Mouse (Mus musculus) heart, postnatal 10 days (tissue): ENCODE measurements around the gene Gpr4. TPM values are rescaled to one million over a fixed set of nuclear protein-coding genes. Genes with fewer than 3 reads are reported as not detected.

Source experiments
- DNase-seq, 2 experiments: peaks; one replicate each; pipeline ENCODE4 v3.0.0; 2021
- intact Hi-C: fragments of 180-260 bp; cut with DNase I; formaldehyde crosslinking; loops from one replicate; pipeline ENCODE4 v1.15.1; 2025
- total RNA-seq, 2 experiments: library from RNA; stranded (reverse); gene quantifications; 2 replicates each; pipeline ENCODE4 v1.2.3; 2021

Gene Gpr4
- total RNA-seq, 2 experiments from 2014 or later: 11.4 to 11.8 TPM

DNA sequence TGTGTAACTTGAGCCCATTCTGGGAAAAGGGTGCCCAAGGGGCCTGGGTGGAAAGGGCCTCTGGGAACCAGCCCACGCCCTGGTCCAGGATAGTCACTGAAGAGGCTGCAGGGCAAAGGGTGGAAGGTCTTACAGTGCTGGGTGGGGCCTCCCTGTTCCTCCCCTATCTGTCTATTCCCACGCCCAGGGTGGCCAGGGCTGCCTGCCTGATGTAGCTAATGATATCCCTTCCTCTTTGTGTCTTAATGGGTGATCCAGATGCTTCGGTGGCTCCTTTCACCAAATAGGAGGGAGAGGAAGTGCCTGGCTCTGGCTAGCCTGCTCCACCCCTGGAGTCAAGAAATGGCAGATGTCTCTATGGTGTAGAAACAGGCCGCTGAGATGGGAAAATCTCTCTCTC is 12.6 kb downstream of the Gpr4 start:
- intact Hi-C loops: no loop called here
- no peak for DNase-seq

DNA sequence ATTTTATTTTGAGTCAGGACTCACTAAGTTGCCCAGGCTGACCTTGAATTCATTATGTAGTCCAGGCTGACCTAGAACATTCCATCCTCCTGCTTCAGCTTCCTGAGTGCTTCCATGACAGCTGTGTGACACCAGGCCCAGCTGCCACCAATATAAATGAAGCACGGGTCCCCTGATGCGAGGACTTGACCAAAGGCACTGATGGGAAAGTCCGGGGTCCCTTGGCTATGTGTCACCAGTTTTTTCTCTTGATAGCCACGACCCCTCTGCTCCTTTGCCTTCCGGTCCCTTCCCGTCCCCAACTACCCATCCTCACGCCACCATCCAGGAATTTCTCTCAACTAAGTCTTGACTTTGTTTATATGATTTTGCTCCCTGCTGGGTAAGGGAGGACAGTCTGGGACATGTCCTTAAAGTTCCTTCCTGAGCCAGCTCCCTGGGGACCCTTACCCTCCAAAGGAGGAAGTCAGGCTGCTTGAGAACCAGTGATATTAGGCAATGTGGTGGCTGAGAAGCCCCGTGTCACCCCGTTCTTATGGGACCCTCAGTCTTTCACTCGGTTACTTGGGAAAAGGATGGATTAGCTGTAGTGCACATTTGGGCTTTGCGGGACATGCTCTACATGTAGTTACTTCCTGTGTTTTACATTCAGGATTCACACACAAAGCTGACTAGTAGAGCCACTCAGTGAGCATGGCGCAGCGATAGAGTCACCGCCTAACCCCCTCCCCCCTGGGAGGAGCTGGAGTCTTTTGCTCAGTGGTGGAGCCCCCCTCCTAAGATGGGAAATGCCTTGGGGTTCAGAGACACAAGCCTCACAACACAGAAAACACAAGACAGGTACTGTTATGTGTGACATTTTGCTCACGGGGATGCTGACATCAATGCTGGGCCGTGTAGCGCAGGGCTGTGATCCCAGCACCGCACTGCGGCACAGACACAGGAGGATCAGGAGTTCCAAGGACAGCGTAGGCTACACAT is 14.8 kb downstream of the Gpr4 start:
- intact Hi-C loops: loop anchor here (2.0 kb wide), 1 partner anchor 14 kb away; the partner anchor contains the start of gene Gpr4
- peak; percentile 50 to 63 for DNase-seq

DNA sequence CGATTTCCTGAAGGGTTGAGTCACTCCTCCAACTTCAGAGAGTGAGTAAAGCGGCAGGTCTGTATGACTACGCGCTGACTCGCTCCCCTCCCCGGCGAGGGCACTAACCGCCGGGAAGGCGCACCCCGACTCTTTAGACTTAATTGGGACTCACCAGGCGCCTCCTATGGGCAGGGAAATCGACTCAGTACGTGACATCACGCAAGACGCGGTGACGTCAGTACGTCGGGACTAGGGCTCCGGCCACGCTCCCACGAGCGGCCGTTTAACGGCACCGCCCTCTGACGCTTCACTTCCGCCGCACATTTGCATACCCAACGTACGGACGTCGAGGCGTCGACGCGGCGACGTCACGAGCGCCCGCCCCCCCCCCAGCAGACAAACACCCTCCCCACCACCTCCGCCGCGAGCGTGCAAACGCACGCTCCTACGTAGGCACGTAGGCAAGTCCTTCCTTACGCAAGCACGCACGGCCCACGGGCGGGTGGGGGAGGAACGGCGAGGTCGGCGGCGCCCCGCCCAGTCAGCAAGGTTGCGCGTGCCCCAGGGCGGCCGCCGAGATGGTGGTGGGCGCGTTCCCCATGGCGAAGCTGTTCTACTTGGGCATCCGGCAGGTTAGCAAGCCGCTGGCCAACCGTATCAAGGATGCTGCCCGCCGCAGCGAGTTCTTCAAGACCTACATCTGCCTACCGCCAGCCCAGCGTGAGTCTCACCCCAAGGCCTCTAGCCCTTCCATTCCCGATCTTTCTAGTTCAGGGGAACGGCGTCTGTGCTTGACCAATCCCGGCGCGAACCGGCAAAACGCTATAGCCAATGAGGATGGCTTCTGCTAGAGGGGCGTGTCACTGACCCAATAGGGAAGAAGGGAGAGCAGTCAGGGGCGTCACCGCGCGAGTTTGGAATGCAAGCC is 15.8 kb downstream of the Gpr4 start, which contains the start of gene Opa3:
TSS of gene Opa3 (plus strand) at position 452 of the 910 bp plus-strand sequence.
- intact Hi-C loops: loop anchor here (2.0 kb wide), 1 partner anchor 15 kb away; the partner anchor contains the start of gene Gpr4
- peak; percentile 99 to 100 for DNase-seq

DNA sequence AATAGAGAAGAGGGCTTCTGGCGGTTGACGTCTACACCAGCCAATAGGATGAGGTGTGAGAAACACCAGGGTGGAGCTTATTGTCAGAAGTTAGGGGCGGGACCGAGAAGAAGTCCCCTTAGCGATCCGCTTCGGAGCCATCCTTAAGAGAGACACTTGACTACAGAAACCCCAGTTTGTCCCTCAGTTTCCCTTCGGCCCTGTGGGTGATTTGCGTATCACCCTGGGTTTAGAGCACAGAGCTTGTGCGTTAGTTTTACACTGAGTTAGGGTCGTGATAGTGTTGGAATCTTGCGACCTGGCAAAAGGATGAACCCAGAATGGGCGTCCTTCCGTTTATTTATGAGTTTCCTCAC is 16.4 kb downstream of the Gpr4 start:
- no peak for DNase-seq
- intact Hi-C loops: no loop called here

DNA sequence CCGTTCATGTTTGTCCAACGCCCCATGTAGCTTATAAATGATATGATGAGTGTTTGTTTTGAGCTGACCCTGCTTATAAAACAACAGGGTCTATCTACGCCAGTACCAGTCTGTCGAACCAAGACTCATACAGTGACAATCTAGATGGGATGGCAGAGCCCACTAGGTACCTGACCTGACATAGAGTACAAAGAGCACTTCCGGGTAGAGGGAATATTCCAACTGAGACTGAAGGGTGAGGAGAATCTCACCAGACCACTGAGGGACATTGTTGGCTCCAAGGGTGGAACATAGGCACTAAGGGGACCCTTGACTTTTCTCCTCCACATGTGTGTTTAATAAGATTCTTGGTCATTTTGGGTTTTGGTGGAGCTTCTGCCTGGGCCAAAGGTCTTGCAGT is 17.1 kb downstream of the Gpr4 start:
- DNase-seq: no peak
- intact Hi-C loops: no loop called here

DNA sequence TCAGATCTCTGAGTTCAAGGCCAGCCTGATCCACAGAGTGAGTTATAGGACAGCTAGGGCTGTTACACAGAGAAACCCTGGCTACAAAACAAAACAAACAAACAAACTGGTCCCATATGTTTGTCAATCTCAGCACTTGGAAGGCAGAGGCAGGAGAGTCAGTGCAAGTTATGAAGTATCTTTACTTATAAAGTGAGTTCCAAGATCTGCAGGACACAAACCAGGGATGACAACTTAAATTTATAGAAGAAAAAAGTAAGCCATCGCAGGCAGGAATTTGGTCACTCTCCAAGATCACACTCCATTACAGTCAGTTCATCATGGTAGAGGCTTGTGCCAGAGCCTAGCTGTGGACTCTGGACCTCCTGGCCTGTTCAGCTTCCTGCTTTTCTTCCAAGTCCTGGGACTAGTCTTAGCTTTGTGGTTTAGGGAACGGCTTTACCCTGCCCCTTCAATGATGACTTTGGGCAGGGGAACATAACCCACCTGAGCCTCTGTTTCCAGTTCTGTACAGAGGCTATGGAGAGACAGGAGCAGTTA is 17.8 kb downstream of the Gpr4 start:
- intact Hi-C loops: no loop called here

DNA sequence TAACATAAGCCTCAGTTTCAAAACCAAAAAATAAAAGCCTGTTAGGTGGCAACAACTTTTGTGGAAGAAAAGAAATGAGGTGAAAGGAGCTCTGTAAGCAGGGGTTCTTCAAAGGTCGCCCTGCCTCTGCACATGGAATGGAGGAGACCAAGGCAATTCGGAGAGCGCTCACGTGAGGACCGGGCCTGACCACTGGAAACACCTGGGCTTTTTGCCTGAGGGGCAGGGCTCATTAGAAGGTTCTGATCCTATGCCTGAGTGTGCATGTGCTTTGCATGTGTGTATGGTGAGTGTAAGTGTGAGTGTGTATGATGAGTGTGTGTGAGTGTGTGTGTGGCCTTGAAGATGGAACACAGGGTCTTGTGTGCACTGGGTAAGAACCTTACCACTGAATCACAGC is 18.6 kb downstream of the Gpr4 start:
- intact Hi-C loops: no loop called here

More for the DNA sequence above, 17.8 kb downstream of the Gpr4 start:
- DNase-seq: no peak

DNA sequence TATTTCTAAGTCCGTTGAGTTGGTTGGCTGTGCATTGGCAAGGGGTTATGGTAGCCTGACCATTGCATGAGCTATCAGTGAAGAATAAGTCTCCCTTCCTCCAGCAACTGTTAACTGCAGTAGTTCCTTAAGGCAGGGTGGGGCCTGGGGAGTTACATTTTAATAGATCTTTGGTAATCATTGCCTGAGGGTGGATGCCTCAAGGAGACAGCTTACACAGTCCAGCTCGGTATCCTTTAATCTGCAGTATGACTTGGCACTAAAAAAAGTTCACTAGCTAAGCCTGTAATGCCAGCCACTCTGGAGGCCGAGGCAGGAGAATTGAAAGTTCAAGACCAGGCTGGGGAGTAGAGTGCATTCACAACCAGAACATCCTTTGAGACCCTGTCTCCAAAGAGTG is 19.5 kb downstream of the Gpr4 start:
- intact Hi-C loops: no loop called here

More for the DNA sequence above, 18.6 kb downstream of the Gpr4 start:
- no peak for DNase-seq

DNA sequence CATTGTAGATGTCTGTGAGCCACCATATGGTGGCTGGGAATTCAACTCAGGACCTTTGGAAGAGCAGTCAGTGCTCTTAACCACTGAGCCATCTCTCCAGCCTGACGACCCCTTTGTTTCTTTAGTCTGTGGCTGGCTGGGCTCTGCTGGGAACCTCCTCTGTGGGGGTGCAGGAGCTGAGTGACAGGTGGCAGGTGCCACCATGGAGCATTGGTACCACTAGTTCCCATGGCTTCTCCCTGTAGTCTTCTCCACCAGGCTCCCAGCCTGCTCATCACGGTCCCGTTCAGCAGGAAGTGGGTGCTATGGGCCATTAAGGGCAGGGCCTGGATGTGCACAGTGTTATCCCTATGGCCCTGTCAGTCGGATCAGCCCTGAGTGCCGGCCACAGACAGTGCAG is 22.3 kb downstream of the Gpr4 start:
- intact Hi-C loops: loop anchor here (5.0 kb wide), 1 partner anchor 108 kb away; the partner anchor contains the start of gene Ercc1
- no peak for DNase-seq

More for the DNA sequence above, 19.5 kb downstream of the Gpr4 start:
- DNase-seq: no peak

DNA sequence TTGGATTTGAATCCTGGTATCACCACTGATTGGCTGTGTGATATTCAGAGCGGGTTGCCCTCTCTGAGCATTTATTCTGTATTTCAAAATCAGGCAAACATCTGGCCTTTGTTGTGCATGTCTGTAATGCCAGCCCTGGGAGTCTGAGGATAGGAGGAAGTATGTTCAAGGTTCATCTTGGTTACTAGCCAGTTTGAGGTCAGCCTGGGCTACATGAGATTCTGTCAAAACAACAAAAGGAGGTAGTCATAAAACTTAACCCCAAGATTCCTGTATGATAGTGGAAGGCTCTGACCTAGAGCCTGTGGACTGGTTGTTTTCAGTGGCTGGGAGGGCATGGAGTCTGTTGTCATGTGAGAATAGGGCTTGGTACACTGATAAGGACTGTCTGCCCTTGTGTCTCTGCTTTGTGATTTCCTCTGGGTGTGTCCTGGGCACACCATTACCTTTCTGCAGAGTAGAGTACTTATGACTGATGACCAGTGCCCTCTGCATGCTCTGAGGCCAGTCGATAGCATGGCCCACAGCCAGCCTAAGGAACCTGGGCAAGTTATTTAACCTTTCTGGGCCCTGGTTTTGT is 22.8 kb downstream of the Gpr4 start:
- DNase-seq: no peak
- intact Hi-C loops: loop anchor here (5.0 kb wide), 1 partner anchor 107 kb away; the partner anchor contains the start of gene Ercc1

DNA sequence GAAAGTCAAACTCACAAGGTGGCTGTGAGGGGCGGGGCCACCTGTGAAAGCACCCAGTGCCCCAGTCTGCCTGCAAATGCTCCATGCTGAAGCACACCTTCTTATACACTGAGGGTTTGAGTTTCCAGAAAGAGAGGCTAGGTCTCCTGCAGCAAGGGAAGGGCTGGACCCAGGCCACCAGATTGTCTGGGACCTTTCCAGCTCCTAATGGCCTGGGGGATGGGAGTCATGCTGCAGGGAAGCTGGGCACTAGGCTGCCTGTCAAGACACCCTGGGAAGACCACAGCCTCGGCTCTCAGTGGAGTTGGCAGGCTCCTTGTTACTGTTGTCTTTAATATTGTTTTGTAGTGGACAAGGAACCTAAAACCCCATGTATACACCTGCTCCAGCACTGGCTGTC is 24.1 kb downstream of the Gpr4 start:
- intact Hi-C loops: loop anchor here (5.0 kb wide), 1 partner anchor 106 kb away; the partner anchor contains the start of gene Ercc1

DNA sequence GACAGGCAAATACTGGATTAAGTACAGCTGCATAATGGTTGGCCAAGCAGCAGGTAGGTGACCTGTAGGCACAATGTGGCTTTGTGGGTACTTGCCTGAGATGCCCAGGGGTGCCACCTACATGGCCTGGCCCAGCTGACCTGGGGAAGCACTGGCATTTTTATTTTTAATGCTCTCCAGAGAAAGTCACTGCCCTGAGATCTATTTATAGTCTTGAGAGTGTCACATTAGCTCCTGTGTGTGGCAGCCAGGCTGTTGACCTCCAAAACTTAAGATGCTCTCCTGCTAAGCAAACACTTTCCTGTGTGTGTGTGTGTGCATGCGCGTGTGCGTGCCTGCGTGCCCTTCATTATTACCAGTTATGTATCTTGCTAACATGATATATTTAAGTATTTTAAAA is 26.0 kb downstream of the Gpr4 start:
- DNase-seq: peak in 1 of 2 experiments; percentile 56
- intact Hi-C loops: loop anchor here (2.0 to 5.0 kb wide), 2 partner anchors 42 to 104 kb away; partner anchors contain the start of genes Ercc1 and Ppm1n

More for the DNA sequence above, 24.1 kb downstream of the Gpr4 start:
- peak; percentile 67 to 78 for DNase-seq

DNA sequence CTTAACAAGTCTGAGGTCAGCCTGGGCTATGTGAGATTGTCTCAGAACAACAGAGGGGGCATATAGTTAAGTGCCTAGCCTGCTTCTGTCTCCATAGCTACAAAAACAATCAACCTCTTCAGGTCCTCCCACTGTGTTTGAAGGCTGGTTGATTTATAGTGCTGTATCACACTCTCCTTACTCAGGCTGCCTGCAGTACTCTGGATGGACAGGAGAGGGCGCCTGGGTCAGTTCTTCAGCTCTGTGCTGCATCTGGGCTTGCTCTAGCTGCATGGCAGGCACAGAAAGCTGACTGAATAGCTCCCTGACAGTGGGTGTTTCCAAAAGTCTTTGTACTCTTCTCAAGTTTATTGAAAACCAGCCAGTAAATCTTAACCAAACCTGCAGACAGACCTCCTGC is 27.1 kb downstream of the Gpr4 start:
- intact Hi-C loops: loop anchor here (1.0 to 5.0 kb wide), 3 partner anchors 37 to 103 kb away; partner anchors contain the start of genes Ercc1 and Ppm1n
- DNase-seq: peak; percentile 93 to 96

DNA sequence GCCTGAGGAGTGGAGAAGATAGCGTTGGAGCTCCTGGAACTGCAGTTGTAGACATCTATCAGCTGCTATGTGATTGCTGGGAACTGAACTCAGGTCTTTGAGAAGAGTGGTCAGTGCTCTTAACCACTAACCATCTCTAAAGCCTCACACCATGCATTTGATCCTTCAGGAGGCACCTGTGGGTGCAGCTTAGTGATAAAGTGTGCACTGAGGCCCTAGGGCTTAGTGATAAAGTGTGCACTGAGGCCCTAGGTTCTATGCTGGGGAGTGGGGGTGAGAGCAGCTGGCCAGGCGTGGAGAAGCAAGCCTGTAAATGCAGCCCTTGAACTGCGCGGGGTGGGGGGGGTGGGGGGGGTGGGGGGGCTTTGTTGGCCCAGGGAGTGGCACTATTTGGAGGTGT is 27.6 kb downstream of the Gpr4 start:
- no peak for DNase-seq
- intact Hi-C loops: loop anchor here (1.0 to 5.0 kb wide), 3 partner anchors 36 to 102 kb away; partner anchors contain the start of genes Ercc1 and Ppm1n

DNA sequence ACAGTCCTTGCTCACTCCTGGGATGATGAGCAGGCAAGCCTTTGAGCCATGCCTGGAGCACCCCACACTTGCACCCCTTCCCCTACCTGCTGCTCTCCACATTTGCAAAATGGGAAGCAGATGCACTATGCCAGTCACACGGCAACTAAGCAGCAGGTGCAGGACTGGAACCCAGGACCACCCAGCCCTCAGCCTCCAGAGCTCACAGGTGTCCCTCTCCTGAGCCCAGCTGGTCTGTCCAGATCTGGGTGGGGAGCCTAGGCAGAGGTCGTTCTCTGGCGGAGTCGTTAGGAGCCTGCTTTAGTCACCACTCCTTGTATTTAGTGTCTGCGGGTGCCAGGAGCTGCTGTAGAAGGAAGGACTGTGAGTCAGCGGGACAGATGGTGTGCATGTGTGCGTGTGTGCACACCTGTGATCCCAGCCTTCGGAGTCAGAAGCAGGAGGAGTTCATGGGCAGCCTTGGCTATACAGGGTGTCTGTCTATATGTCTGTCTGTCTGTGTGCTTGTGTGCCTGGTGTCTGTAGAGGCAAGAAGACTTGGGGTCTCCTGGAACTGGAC is 28.6 kb downstream of the Gpr4 start:
- DNase-seq: no peak
- intact Hi-C loops: no loop called here

DNA sequence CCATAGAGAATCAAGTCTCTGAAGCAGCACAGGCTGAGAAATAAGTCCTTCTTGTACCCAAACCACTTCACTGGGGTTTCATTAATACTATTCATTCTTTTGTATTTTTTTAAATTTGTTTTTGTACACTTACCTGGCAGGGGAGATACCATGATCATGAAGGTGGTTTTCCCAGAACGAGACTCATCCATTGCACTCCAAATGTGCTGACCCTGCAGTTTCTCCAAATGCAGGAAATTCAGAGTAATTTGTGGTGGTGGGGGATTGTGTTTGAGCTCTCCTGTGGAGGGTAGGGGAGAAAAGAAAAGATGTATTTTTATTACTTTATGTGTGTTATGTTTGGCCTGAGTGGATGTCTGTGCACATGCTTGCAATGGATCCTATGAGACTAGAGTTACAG is 29.7 kb downstream of the Gpr4 start:
- intact Hi-C loops: no loop called here
- DNase-seq: no peak

DNA sequence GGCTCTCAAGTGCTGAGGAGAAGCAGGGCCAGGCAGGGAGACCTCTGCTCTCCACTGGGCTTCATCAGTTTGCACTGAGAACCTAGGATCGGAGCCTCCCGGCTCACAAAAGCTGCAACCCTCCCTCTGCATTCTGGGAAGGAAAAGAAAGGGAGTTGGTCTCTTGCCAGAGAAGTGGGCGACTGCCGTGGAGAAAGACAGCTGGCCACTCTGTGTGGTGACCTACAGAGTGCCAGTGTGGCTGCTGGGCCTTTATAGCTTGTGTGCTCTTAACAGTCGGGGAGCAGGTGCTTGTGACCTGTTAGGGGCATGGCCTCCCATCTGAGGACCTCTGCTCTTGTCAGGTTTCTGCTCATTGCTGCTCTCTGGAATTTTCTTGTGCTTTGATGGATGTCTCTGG is 31.5 kb downstream of the Gpr4 start:
- intact Hi-C loops: no loop called here
- DNase-seq: no peak

DNA sequence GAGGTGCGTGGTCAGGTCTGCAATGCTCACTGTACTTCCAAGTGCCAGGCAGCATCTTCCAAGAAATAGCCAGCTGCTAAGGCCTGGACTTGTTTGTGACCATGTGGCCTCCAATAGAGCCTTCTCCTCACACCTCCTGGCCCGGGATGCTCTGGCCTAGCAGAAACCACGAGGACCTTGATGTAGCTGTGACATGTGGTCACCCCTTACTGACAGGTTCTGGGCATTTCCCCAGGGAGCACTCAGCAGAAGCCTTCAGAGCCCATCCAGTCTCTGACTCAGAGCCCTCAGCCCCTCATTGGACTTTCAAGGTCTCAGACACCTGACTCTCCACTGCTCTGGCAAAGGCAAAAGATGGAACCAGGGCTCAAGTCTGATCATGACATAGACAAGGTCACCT is 32.7 kb downstream of the Gpr4 start:
- DNase-seq: no peak

DNA sequence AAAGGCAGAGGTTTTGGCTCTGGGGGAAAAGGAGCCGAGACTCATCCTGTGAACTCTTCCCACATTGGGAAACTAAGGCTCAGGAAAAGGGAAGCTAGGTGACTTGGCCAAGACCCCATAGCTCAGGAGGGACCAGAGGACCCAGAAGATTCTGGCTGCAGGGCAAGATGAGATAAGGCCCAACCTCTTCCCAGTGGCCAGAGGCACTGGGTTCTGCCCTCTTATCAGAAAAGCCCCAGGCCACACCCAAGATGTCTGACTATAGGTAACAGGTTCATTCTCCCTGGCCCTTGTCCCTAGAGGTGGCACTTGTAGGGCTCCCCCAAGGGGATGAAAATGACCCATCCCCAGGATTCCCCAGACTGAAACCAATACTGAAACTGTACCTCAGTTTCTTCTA is 34.5 kb downstream of the Gpr4 start:
- no peak for DNase-seq
- intact Hi-C loops: no loop called here

More for the DNA sequence above, 32.7 kb downstream of the Gpr4 start:
- intact Hi-C loops: no loop called here

DNA sequence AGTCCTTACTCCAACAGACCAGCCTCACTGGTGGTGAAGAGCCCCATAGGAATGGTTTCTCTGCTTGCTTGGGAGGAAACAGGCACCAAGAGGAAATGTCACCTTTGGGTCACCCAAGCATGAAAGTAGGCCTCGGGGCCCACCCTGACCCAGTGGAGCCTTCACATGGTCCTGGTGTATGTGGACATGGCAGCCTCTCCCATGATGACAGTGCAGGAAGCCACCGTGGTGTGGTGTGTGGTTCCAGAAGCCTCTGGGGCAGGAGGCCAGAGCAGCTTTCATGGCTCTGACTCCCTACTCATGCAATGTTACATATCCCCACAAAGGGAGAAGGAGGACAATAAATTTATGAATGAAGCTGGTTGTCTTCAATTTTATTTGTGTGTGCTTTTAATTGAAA is 35.2 kb downstream of the Gpr4 start:
- DNase-seq: no peak
- intact Hi-C loops: no loop called here
